Mouse (Mus musculus) lung, postnatal 0 days (tissue): Measurements from ENCODE around the gene Rab5c.

Experiments used
- CTCF ChIP-seq: IDR thresholded peaks from 2 replicates; pipeline ENCODE4 v1.5.1; 2016; ENCODE audit warnings: antibody characterized with exemption, mild to moderate bottlenecking
- EP300 ChIP-seq: IDR thresholded peaks from 2 replicates; pipeline ENCODE4 v1.6.1; 2016; ENCODE audit warnings: antibody characterized with exemption, mild to moderate bottlenecking, control low read depth

DNA sequence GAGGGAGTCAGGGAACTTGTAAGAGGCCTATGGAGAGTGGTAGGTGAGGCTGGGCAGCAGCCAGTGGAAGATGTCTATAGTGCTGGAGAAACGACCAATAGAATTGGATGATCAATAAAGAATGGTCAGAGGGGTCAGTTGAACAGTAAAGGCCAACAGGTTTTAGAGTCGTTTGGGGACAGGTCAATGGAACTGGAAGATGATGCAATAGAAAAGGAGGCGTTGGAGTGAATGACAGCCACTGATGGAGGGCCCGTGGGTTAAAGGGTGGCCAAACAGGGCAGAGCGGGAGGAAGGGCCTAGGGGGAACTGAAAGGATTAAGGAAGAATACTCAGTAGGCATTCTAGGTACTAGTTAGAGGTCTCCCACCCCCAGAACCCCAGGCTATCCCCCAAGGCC lies 9.1 kb upstream of the Rab5c start:
- TF ChIP-seq CTCF (no peak), EP300 (no peak)
